In genomic region chr11:106707866-106708265, GRCm38 (mm10) we compare ENCODE assay signal across 27 mouse cellular contexts. TPM values are rescaled to one million over a fixed set of nuclear protein-coding genes. Genes with fewer than 3 reads are reported as not detected.
A peak's percentile ranks its signal among the peaks of the same experiment; 100 is the strongest.
DNase-seq lines count a peak whose midpoint lies in the region; ATAC-seq and TF ChIP-seq lines count a peak whose summit lies in the region.
"Had no signal": no experiment of that assay in that cellular context is flagged by ENCODE, and none has a peak within 500 bp of the region (broad histone marks: within the 10 kb centered on the region; RNA-seq: fewer than 3 reads in every experiment).

No protein-coding gene starts in this region.

- H3K4me2 ChIP-seq in lung, postnatal 0 days (replicated peaks; ENCODE audit: low read depth, low read length), result 0 out of 2 replicates have a peak overlapping the region, but pooled peaks have one; percentile 6
- H3K4me2 ChIP-seq: forebrain, embryonic 13.5 days; hindbrain, embryonic 13.5 days; limb, embryonic 13.5 days; liver, embryonic 11.5 days; lung, embryonic 15.5 days; stomach, embryonic 15.5 days had no signal

- no peaks in the 10 kb centered on the region for H3K27me3 ChIP-seq in lung, postnatal 0 days (replicated peaks; ENCODE audit: insufficient read depth, low read length)
- H3K27me3 ChIP-seq: forebrain, embryonic 13.5 days; hindbrain, embryonic 13.5 days; limb, embryonic 13.5 days; lung, embryonic 15.5 days; stomach, embryonic 15.5 days had no signal

- H3K36me3 ChIP-seq in lung, postnatal 0 days (ENCODE audit: insufficient read depth, low read length), result no peaks in the 10 kb centered on the region
- H3K36me3 ChIP-seq: hindbrain, embryonic 13.5 days; limb, embryonic 13.5 days; lung, embryonic 15.5 days; stomach, embryonic 15.5 days had no signal

- no peaks in the 10 kb centered on the region for H3K9me3 ChIP-seq in lung, postnatal 0 days (ENCODE audit: low read length)
- H3K9me3 ChIP-seq: forebrain, embryonic 13.5 days; hindbrain, embryonic 13.5 days; limb, embryonic 13.5 days; lung, embryonic 15.5 days; stomach, embryonic 15.5 days had no signal

- 46% methylated on average over 3 of the region's 3 CpGs for WGBS in lung, postnatal 0 days

- no peak for TF ChIP-seq EP300 in lung, postnatal 0 days (IDR thresholded peaks at IDR 0.05)

- no peaks in the 10 kb centered on the region for H3K4me1 ChIP-seq in lung, postnatal 0 days (ENCODE audit: insufficient read depth, low read depth, low read length)
- peaks cover 9% of the 10 kb centered on the region for H3K4me1 ChIP-seq in brown adipose tissue, adult 24 weeks (ENCODE audit: control insufficient read depth, insufficient read depth, insufficient read length, low read length)

- peak; percentile 56 to 77 for DNase-seq in adrenal gland, adult (ENCODE audit: inconsistent age in 2 of 2, low spot score in 1 of 2)
- no peak for DNase-seq in adrenal gland, postnatal 10 days
- no peak for DNase-seq in gastrocnemius, adult 2 months
- no peak for DNase-seq in gastrocnemius, adult 18-20 months (ENCODE audit: low spot score)
- DNase-seq in lung, postnatal 0 days (ENCODE audit: low spot score), result no peak
- DNase-seq in lung, postnatal 14 days, result no peak
- no peak for DNase-seq in layer of hippocampus, adult 18-20 months (ENCODE audit: low spot score in 2 of 2)
- DNase-seq: cerebellum, adult 11 months; cerebellum, adult 9-11 months; gastrocnemius, postnatal 36 days; heart, adult 18-20 months; heart, postnatal 4 days; kidney, adult 9 months; kidney, postnatal 25 days; midbrain, embryonic 14.5 days; right cerebral cortex, postnatal 25 days; thymus, postnatal 14 days had no signal

- no peak for TF ChIP-seq CTCF in gastrocnemius, adult 2 months (IDR thresholded peaks at IDR 0.05)
- no peak for TF ChIP-seq CTCF in lung, postnatal 0 days (IDR thresholded peaks at IDR 0.05)

- peak overlapping the region; percentile 72 for H3K4me3 ChIP-seq in gastrocnemius, adult 2 months
- no peak overlapping the region for H3K4me3 ChIP-seq in lung, postnatal 0 days (ENCODE audit: low read depth, low read length)
- H3K4me3 ChIP-seq in brown adipose tissue, adult 24 weeks (ENCODE audit: insufficient read depth, low read depth, low read length), result peak overlapping the region; percentile 5; the same call in 1 of the 2 replicates
- H3K4me3 ChIP-seq: forebrain, embryonic 13.5 days; hindbrain, embryonic 13.5 days; layer of hippocampus, adult 2 months; limb, embryonic 13.5 days; lung, embryonic 15.5 days; stomach, embryonic 15.5 days had no signal

- peak overlapping the region; percentile 87; the same call in 1 of the 2 replicates for H3K27ac ChIP-seq in gastrocnemius, adult 2 months
- no peak overlapping the region for H3K27ac ChIP-seq in lung, postnatal 0 days (ENCODE audit: low read length)
- peak overlapping the region; percentile 10 for H3K27ac ChIP-seq in brown adipose tissue, adult 24 weeks (replicated peaks; ENCODE audit: low read depth, low read length)
- H3K27ac ChIP-seq: forebrain, embryonic 13.5 days; hindbrain, embryonic 13.5 days; layer of hippocampus, adult 2 months; limb, embryonic 13.5 days; lung, embryonic 15.5 days; stomach, embryonic 15.5 days had no signal

- no peak overlapping the region for H3K9ac ChIP-seq in lung, postnatal 0 days (replicated peaks; ENCODE audit: low read depth)
- H3K9ac ChIP-seq: forebrain, embryonic 13.5 days; hindbrain, embryonic 13.5 days; limb, embryonic 13.5 days; lung, embryonic 15.5 days; stomach, embryonic 15.5 days had no signal

- intact Hi-C loops in gastrocnemius, adult 2 months (cut with DNase I), result no loop called here

- ATAC-seq in lung, postnatal 0 days, result no peak
- ATAC-seq: forebrain, embryonic 13.5 days; intestine, postnatal 0 days had no signal

RNA-seq across cellular contexts. Expression of gene Pecam1, which starts 42.6 kb away (rescaled TPM):
- 100 to 1,000 TPM; 131 to 146 TPM for total RNA-seq in adrenal gland, postnatal 10 days (2021)
- 10 to 100 TPM; 37.1 to 43.8 TPM for total RNA-seq in gastrocnemius, adult 2 months (2021)
- 10 to 100 TPM; 27.3 to 35.3 TPM for total RNA-seq in gastrocnemius, adult 18-20 months (2021)
- polyA plus RNA-seq in lung, postnatal 0 days (2015; fragmentation: Nextera tagmentation; extraction: Ambion mirVana), result 163 and 172 TPM in 2 replicates
- polyA plus RNA-seq in brown adipose tissue, adult 24 weeks (2012; ENCODE audit: insufficient read depth, insufficient read length, missing spikeins), result 31.7 and 54.7 TPM in 2 replicates
- 10 to 100 TPM; 14.3 to 15.8 TPM for total RNA-seq in layer of hippocampus, adult 18-20 months (2021)

RNA-seq across cellular contexts. Expression of gene Milr1, which starts 43.2 kb away (rescaled TPM):
- 1 to 10 TPM; 1.1 to 1.6 TPM for total RNA-seq in adrenal gland, postnatal 10 days (2021)
- not detected for total RNA-seq in gastrocnemius, adult 2 months (2021)
- under 1 TPM in 1 of 2 experiments, not detected in 1; 0.34 TPM for total RNA-seq in gastrocnemius, adult 18-20 months (2021)
- 2.5 and 4.1 TPM in 2 replicates for polyA plus RNA-seq in lung, postnatal 0 days (2015; fragmentation: Nextera tagmentation; extraction: Ambion mirVana)
- polyA plus RNA-seq in brown adipose tissue, adult 24 weeks (2012; ENCODE audit: insufficient read depth, insufficient read length, missing spikeins), result 0.95 TPM in 1 of 2 replicates, not detected in the other
- total RNA-seq in layer of hippocampus, adult 18-20 months (2021), result under 1 TPM in 1 of 2 experiments, not detected in 1; 0.20 TPM
- total RNA-seq: layer of hippocampus, adult 2 months; layer of hippocampus, postnatal 14 days had no signal

Comparison
In these comparisons a context has a peak if more than half of its experiments do, and no peak if none do; other contexts are left out.
1. DNase-seq: peak in adrenal gland, adult (2 of 2); none in adrenal gland, postnatal 10 days (single experiment), gastrocnemius, adult 2 months (single experiment), gastrocnemius, adult 18-20 months (single experiment), lung, postnatal 0 days (single experiment), lung, postnatal 14 days (single experiment) and layer of hippocampus, adult 18-20 months (0 of 2).